Mouse (Mus musculus) heart, adult 2 months (tissue): ENCODE results near the gene Stard13.

Experiments used
- CTCF ChIP-seq: fragments of 200-600 bp; IDR thresholded peaks from 2 replicates; pipeline ENCODE4 v1.8.1; 2022; ENCODE audit warnings: antibody characterized with exemption, mild to moderate bottlenecking, moderate library complexity
- EP300 ChIP-seq: fragments of 200-500 bp; IDR thresholded peaks from 2 replicates; pipeline ENCODE4 v1.6.1; 2011; ENCODE audit warnings: low read depth, low read length, control low read depth; ENCODE audit not compliant: insufficient read depth
- POLR2A ChIP-seq: fragments of 200-500 bp; IDR thresholded peaks from 2 replicates; pipeline ENCODE4 v1.6.1; 2011; ENCODE audit warnings: mild to moderate bottlenecking, low read depth, low read length, control low read depth; ENCODE audit not compliant: insufficient read depth

DNA sequence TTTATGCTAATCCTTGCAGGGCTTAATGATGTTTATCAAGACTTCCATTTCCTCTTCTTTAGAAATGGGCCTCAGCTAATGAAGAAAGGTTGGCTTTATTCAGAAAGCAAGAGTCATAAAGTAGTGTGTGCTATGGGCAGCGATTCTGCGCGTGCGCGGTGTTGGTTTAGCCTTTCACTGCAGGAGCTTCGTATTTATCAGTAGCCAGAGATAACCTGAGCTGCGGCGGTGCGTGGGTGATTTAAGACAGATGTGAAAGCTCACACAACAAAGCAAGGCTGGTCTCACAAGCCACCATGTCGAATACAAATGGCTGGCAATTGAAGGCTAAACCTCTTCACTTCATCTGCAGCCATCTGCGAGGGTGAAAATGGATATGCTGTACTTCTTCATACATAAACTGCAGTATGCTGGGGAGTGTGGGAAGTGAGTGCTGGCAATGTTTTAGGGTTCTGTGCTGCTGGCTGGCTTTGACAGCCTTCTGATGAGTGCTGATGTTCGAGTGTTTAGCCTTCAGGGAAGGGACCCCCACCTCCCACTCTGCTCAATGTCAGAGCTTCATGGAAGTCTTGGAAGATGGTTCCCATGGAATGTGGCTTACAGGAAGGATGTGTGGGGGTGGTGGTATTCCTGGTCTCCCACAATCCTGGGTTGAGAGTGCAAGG, 177.2 kb downstream of the Stard13 start:
- TF ChIP-seq POLR2A, result no peak
- TF ChIP-seq CTCF, result no peak
- TF ChIP-seq EP300, result no peak
